Mouse (Mus musculus) CD8-positive naive resting alpha-beta T cell, adult 2 months (primary cell): Measurements from ENCODE around the gene Tmem183a.

Experiments used
- DNase-seq, 2 experiments: peaks; one replicate each; pipeline ENCODE4 v3.0.0; 2022; ENCODE audit warnings: low read depth in 2 of 2, low spot score in 2 of 2

Tmem183a gene

GRCm38 (mm10) chr1:134345075-134345474 lies 16.7 kb downstream of the Tmem183a start:
- no peak for DNase-seq

GRCm38 (mm10) chr1:134344005-134344950 lies 17.5 kb downstream of the Tmem183a start:
- DNase-seq = peak; percentile 60 to 75

DNA sequence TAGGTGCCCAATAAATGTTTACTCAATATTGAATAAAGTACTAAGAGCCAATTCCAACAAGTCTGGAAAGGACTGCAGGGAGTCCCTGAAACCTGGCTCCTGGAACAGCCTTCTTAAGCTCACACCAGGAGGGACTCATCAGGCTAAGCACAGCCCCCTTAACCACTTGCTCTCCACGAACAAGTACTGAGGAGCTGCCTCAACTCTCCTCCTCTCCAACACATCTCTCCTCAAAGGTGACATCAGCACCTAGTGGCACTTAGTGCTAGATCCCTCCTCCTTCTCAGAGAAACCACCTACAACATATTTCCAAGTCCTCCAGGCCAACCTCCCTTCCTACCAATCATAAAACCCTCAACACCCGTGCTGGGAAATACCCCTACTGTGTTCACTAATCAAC lies 18.2 kb downstream of the Tmem183a start:
- no peak for DNase-seq

DNA sequence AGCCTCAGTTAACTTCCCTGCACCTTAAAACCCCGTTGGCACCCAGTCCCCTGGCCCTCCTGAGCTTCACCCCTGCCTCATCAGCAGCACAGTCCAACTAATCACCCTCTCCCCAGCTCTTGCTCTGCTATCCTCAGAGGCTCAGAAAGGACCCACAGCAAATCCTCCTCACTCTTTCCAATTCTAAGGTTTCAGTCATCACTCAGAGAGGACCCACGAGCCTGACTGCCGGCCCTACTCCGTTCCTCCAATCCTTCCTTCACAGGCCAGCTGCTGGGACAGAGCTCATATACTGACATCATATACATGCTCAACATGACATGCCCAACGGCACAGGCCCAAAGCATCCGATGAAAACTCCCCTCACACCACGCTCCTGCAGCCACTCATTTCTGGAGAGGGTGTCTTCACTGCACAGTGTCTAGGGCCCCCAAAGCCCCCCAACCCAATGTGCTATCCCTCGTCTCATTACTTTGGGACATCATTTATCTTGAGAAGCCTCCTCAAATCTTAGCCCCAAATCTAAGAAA lies 18.9 kb downstream of the Tmem183a start:
- no peak for DNase-seq

GRCm38 (mm10) chr1:134342278-134342664 lies 19.5 kb downstream of the Tmem183a start:
- DNase-seq = no peak

GRCm38 (mm10) chr1:134341641-134342277 lies 20.0 kb downstream of the Tmem183a start:
- no peak for DNase-seq

- no peak for DNase-seq
Observed at GRCm38 (mm10) chr1:134339757-134340619, 21.8 kb downstream of the Tmem183a start.

- no peak for DNase-seq
Observed at GRCm38 (mm10) chr1:134339162-134339561, 22.6 kb downstream of the Tmem183a start.

DNA sequence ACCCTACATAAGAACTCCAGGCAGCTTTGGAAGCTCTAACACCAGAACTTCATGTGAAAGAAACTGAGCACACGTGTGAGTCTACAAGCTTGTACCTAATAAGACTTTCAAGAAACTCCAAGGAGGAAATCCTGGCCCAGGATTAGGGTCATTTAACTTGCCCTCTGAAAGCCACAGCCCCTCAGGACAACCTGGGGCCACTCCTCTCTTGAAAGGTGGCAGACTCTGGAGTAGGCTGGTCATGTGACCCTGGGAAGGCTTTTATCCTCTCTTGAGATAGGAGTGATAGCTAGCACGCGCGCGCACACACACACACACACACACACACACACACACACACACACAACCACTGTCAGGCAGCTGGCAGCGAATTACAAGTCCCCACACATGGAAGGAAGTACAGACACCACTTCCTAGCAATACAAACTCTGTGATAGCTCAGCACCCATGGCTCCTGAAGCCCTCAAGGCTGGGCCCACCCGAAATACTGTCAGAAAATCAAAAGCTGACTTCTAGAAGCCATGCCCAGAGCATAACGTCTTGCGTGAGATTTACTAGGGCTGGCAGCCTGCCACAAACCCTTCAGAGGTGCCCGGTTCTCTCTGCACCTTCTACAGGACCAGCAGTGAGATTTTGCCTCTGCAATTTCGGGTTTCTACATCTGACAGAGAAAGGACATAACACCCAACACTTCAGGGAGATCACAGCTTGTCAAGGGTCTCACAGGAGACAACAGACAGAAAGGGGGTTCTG lies 24.6 kb downstream of the Tmem183a start:
- DNase-seq = no peak

DNA sequence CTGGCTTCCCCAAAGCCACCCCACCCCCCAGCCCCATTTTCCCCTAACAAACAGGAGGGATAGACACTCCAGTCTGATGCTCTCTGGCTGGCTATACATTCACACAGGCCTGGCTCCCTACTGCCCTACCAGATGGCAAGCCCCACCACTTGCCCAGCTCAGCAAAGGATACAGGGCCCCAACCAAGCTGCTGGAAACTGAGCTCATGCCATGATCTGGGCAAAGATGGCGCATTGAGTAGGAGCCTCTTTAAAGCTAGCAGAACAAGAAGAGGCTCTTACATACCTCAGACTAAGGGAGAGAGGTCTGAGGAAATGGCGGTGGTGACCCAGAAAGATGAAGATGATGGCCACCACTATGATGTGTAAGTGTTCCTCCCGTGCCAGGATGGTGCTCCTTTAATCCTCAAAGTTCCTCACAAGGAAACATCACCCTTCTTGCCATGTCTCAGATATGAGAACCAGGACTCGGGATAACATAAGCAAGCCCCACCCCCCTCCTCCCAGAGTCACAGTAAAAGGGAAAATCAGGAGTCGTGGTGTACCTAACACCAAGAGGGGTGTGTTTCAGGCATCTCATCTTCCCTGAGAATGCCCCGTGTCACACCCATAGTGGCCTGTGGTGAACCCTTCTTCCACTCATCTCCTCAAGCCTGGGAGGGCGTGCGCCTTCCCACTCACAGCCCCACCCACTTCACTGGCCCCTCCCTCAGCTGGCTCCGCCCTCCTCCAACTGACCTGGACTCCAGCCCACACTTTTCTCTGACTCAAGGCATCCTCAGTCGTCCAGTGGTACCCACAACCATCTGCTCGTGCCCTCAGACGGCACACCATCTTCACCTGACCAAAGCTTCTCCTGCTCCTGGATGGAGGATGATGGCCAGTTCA lies 25.6 kb downstream of the Tmem183a start:
- DNase-seq = no peak

GRCm38 (mm10) chr1:134335211-134335923 lies 26.4 kb downstream of the Tmem183a start:
- DNase-seq = no peak

- no peak for DNase-seq
Observed at GRCm38 (mm10) chr1:134334111-134334827, 27.5 kb downstream of the Tmem183a start.

- no peak for DNase-seq
Observed at GRCm38 (mm10) chr1:134333371-134334110, 28.2 kb downstream of the Tmem183a start.

- no peak for DNase-seq
Observed at GRCm38 (mm10) chr1:134332770-134333271, 29.0 kb downstream of the Tmem183a start, which contains the start of gene Ppfia4. Ppfia4 (minus strand) TSS chr1:134332928.

GRCm38 (mm10) chr1:134331879-134332635 lies 29.7 kb downstream of the Tmem183a start:
- peak; percentile 48 to 68 for DNase-seq

- no peak for DNase-seq
Observed at GRCm38 (mm10) chr1:134326841-134327346, 34.9 kb downstream of the Tmem183a start.
